Mouse (Mus musculus) liver, postnatal 0 days (tissue): ENCODE results near the gene Speg.
A peak's percentile ranks its signal among the peaks of the same experiment; 100 is the strongest.

Source experiments
- CTCF ChIP-seq: sonication (generic); IDR thresholded peaks from 2 replicates; pipeline ENCODE4 v1.5.1; 2016; ENCODE audit warnings: antibody characterized with exemption, low read depth
- EP300 ChIP-seq: IDR thresholded peaks from 2 replicates; pipeline ENCODE4 v1.6.1; 2016; ENCODE audit warnings: antibody characterized with exemption, low read depth, mild to moderate bottlenecking

- TF ChIP-seq EP300 (no peak), CTCF (0 out of 2 replicates have a peak, but pooled peaks have one; percentile 3)
These were observed 47.6 kb upstream of the Speg start for GRCm38 (mm10) chr1:75327461-75327860.
